Mouse (Mus musculus): ENCODE measurements around the gene Tfeb. TPM values are rescaled to one million over a fixed set of nuclear protein-coding genes. Genes with fewer than 3 reads are reported as not detected.

The Tfeb gene
- polyA plus RNA-seq, 1 experiment from 2014 or later: 13.6 TPM

GRCm38 (mm10) chr17:47756366-47756765 lies 19.5 kb downstream of the Tfeb start:
- no peak overlapping the region for H3K4me3 ChIP-seq (ENCODE audit: low read depth, low read length)
- H3K27me3 ChIP-seq (replicated peaks; ENCODE audit: control insufficient read depth, insufficient read depth, low read length): no peaks in the 10 kb centered on the region
- DNase-seq (ENCODE audit: low spot score): no peak
- H3K9ac ChIP-seq (ENCODE audit: low read length): no peak overlapping the region
- no peak overlapping the region for H3K27ac ChIP-seq (ENCODE audit: low read depth)
- no peaks in the 10 kb centered on the region for H3K36me3 ChIP-seq (ENCODE audit: control insufficient read depth, insufficient read depth, low read length)
- no peaks in the 10 kb centered on the region for H3K4me1 ChIP-seq (replicated peaks; ENCODE audit: control insufficient read depth, insufficient read depth, low read length)
- no peaks in the 10 kb centered on the region for H3K9me3 ChIP-seq (ENCODE audit: control insufficient read depth, low read length)
- WGBS: 33% methylated on average over 6 of the region's 6 CpGs
- no peak overlapping the region for H3K4me2 ChIP-seq (ENCODE audit: low read length)
- ATAC-seq (replicated peaks; ENCODE audit: low FRiP score, low TSS enrichment, low read depth): no peak

- no peak for DNase-seq (ENCODE audit: low spot score)
- no peaks in the 10 kb centered on the region for H3K4me1 ChIP-seq (replicated peaks; ENCODE audit: control insufficient read depth, insufficient read depth, low read length)
- 81% methylated on average over 7 of the region's 7 CpGs for WGBS
- ATAC-seq (replicated peaks; ENCODE audit: low FRiP score, low TSS enrichment, low read depth): no peak
- no peak overlapping the region for H3K4me2 ChIP-seq (ENCODE audit: low read length)
- no peaks in the 10 kb centered on the region for H3K36me3 ChIP-seq (ENCODE audit: control insufficient read depth, insufficient read depth, low read length)
- no peaks in the 10 kb centered on the region for H3K9me3 ChIP-seq (ENCODE audit: control insufficient read depth, low read length)
- no peaks in the 10 kb centered on the region for H3K27me3 ChIP-seq (replicated peaks; ENCODE audit: control insufficient read depth, insufficient read depth, low read length)
- no peak overlapping the region for H3K9ac ChIP-seq (ENCODE audit: low read length)
- H3K27ac ChIP-seq (ENCODE audit: low read depth): no peak overlapping the region
- H3K4me3 ChIP-seq (ENCODE audit: low read depth, low read length): no peak overlapping the region
Observed at GRCm38 (mm10) chr17:47757056-47757610, 20.3 kb downstream of the Tfeb start.

GRCm38 (mm10) chr17:47759702-47760410 lies 23.0 kb downstream of the Tfeb start:
- H3K27me3 ChIP-seq (replicated peaks; ENCODE audit: control insufficient read depth, insufficient read depth, low read length): no peaks in the 10 kb centered on the region
- no peak overlapping the region for H3K4me3 ChIP-seq (ENCODE audit: low read depth, low read length)
- no peaks in the 10 kb centered on the region for H3K36me3 ChIP-seq (ENCODE audit: control insufficient read depth, insufficient read depth, low read length)
- no peaks in the 10 kb centered on the region for H3K9me3 ChIP-seq (ENCODE audit: control insufficient read depth, low read length)
- DNase-seq (ENCODE audit: low spot score) (no peak), ATAC-seq (replicated peaks; ENCODE audit: low FRiP score, low TSS enrichment, low read depth) (no peak)
- 74% methylated on average over 15 of the region's 15 CpGs for WGBS
- no peak overlapping the region for H3K9ac ChIP-seq (ENCODE audit: low read length)
- no peak overlapping the region for H3K27ac ChIP-seq (ENCODE audit: low read depth)
- H3K4me1 ChIP-seq (replicated peaks; ENCODE audit: control insufficient read depth, insufficient read depth, low read length): peaks cover 7% of the 10 kb centered on the region; the same call in 1 of the 2 replicates
- H3K4me2 ChIP-seq (ENCODE audit: low read length): no peak overlapping the region

- Histone ChIP-seq H3K4me2 (ENCODE audit: low read length) (no peak overlapping the region), H3K27ac (ENCODE audit: low read depth) (no peak overlapping the region), H3K4me1 (replicated peaks; ENCODE audit: control insufficient read depth, insufficient read depth, low read length) (peaks cover 7% of the 10 kb centered on the region; the same call in 1 of the 2 replicates), H3K27me3 (replicated peaks; ENCODE audit: control insufficient read depth, insufficient read depth, low read length) (no peaks in the 10 kb centered on the region), H3K36me3 (ENCODE audit: control insufficient read depth, insufficient read depth, low read length) (no peaks in the 10 kb centered on the region), H3K9ac (ENCODE audit: low read length) (no peak overlapping the region), H3K9me3 (ENCODE audit: control insufficient read depth, low read length) (no peaks in the 10 kb centered on the region), H3K4me3 (ENCODE audit: low read depth, low read length) (no peak overlapping the region)
- no peak for DNase-seq (ENCODE audit: low spot score)
- 78% methylated on average over 7 of the region's 7 CpGs for WGBS
- ATAC-seq (replicated peaks; ENCODE audit: low FRiP score, low TSS enrichment, low read depth): no peak
Observed at GRCm38 (mm10) chr17:47762028-47762427, 25.2 kb downstream of the Tfeb start.

GRCm38 (mm10) chr17:47762518-47763340 lies 25.9 kb downstream of the Tfeb start:
- H3K27me3 ChIP-seq (replicated peaks; ENCODE audit: control insufficient read depth, insufficient read depth, low read length): no peaks in the 10 kb centered on the region
- no peak overlapping the region for H3K9ac ChIP-seq (ENCODE audit: low read length)
- no peaks in the 10 kb centered on the region for H3K36me3 ChIP-seq (ENCODE audit: control insufficient read depth, insufficient read depth, low read length)
- no peak for DNase-seq (ENCODE audit: low spot score)
- peaks cover 7% of the 10 kb centered on the region; the same call in 1 of the 2 replicates for H3K4me1 ChIP-seq (replicated peaks; ENCODE audit: control insufficient read depth, insufficient read depth, low read length)
- H3K4me2 ChIP-seq (ENCODE audit: low read length): no peak overlapping the region
- no peaks in the 10 kb centered on the region for H3K9me3 ChIP-seq (ENCODE audit: control insufficient read depth, low read length)
- H3K27ac ChIP-seq (ENCODE audit: low read depth): peak overlapping the region; percentile 24; the same call in 1 of the 2 replicates
- 0 out of 2 replicates have a peak, but pooled peaks have one; percentile 22 for ATAC-seq (replicated peaks; ENCODE audit: low FRiP score, low TSS enrichment, low read depth)
- WGBS: 71% methylated on average over 13 of the region's 13 CpGs
- H3K4me3 ChIP-seq (ENCODE audit: low read depth, low read length): no peak overlapping the region

DNA sequence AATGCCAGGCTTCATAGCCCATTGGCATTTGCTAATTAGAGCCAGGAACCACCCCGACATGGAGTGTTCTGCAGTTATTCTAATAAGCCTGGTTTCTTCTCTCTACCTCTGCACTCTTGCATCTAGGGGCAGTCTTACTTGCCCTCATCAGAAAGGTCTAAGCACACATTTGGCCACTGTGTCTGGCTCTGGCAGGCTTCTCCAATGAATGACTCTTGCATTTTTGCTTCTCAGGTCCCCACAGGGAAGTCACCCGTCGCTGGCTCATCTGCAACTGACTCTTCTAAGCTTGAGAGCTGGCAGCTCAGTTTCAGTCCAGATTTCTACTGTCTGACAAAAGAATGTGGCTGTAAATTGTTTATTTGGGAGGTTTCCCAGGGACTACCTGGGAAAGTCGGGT lies 29.2 kb downstream of the Tfeb start:
- H3K27ac ChIP-seq (ENCODE audit: low read depth): no peak overlapping the region
- 66% methylated on average over 4 of the region's 4 CpGs for WGBS
- ATAC-seq (replicated peaks; ENCODE audit: low FRiP score, low TSS enrichment, low read depth): no peak

GRCm38 (mm10) chr17:47766407-47767043 lies 29.7 kb downstream of the Tfeb start:
- ATAC-seq (replicated peaks; ENCODE audit: low FRiP score, low TSS enrichment, low read depth) (no peak), DNase-seq (ENCODE audit: low spot score) (no peak)
- 86% methylated on average over 6 of the region's 6 CpGs for WGBS
- Histone ChIP-seq H3K36me3 (ENCODE audit: control insufficient read depth, insufficient read depth, low read length) (no peaks in the 10 kb centered on the region), H3K9me3 (ENCODE audit: control insufficient read depth, low read length) (no peaks in the 10 kb centered on the region), H3K4me1 (replicated peaks; ENCODE audit: control insufficient read depth, insufficient read depth, low read length) (peaks cover 7% of the 10 kb centered on the region; the same call in 1 of the 2 replicates), H3K4me2 (ENCODE audit: low read length) (no peak overlapping the region), H3K27me3 (replicated peaks; ENCODE audit: control insufficient read depth, insufficient read depth, low read length) (no peaks in the 10 kb centered on the region), H3K4me3 (ENCODE audit: low read depth, low read length) (no peak overlapping the region), H3K27ac (ENCODE audit: low read depth) (no peak overlapping the region), H3K9ac (ENCODE audit: low read length) (no peak overlapping the region)

More for the DNA sequence above, 29.2 kb downstream of the Tfeb start:
- Histone ChIP-seq H3K4me1 (replicated peaks; ENCODE audit: control insufficient read depth, insufficient read depth, low read length) (peaks cover 7% of the 10 kb centered on the region; the same call in 1 of the 2 replicates), H3K27me3 (replicated peaks; ENCODE audit: control insufficient read depth, insufficient read depth, low read length) (no peaks in the 10 kb centered on the region), H3K9me3 (ENCODE audit: control insufficient read depth, low read length) (no peaks in the 10 kb centered on the region), H3K4me2 (ENCODE audit: low read length) (no peak overlapping the region), H3K36me3 (ENCODE audit: control insufficient read depth, insufficient read depth, low read length) (no peaks in the 10 kb centered on the region), H3K9ac (ENCODE audit: low read length) (no peak overlapping the region), H3K4me3 (ENCODE audit: low read depth, low read length) (no peak overlapping the region)
- no peak for DNase-seq (ENCODE audit: low spot score)

- H3K27me3 ChIP-seq (replicated peaks; ENCODE audit: control insufficient read depth, insufficient read depth, low read length): no peaks in the 10 kb centered on the region
- no peaks in the 10 kb centered on the region for H3K9me3 ChIP-seq (ENCODE audit: control insufficient read depth, low read length)
- no peak overlapping the region for H3K27ac ChIP-seq (ENCODE audit: low read depth)
- 71% methylated on average over 2 of the region's 2 CpGs for WGBS
- H3K9ac ChIP-seq (ENCODE audit: low read length): no peak overlapping the region
- peaks cover 7% of the 10 kb centered on the region; the same call in 1 of the 2 replicates for H3K4me1 ChIP-seq (replicated peaks; ENCODE audit: control insufficient read depth, insufficient read depth, low read length)
- H3K4me2 ChIP-seq (ENCODE audit: low read length): no peak overlapping the region
- ATAC-seq (replicated peaks; ENCODE audit: low FRiP score, low TSS enrichment, low read depth) (no peak), DNase-seq (ENCODE audit: low spot score) (no peak)
- H3K36me3 ChIP-seq (ENCODE audit: control insufficient read depth, insufficient read depth, low read length): no peaks in the 10 kb centered on the region
- H3K4me3 ChIP-seq (ENCODE audit: low read depth, low read length): no peak overlapping the region
Observed at GRCm38 (mm10) chr17:47767081-47767455, 30.2 kb downstream of the Tfeb start.

Measured in intestine, embryonic 14.5 days (tissue).